Mouse (Mus musculus) left cerebral cortex, postnatal 36 days (tissue): ENCODE measurements around the gene Mcpt9. TPM values are rescaled to one million over a fixed set of nuclear protein-coding genes. Genes with fewer than 3 reads are reported as not detected.
"Not testable (repeated sequence)": the region's sequence is repeated elsewhere in the genome, so short reads cannot be mapped to it uniquely, and the experiment has no call there.

Experiments
- DNase-seq, 2 experiments: peaks; one replicate each; pipeline ENCODE4 v3.0.0; 2021 to 2022; ENCODE audit warnings: low spot score in 2 of 2, mixed read lengths in 1 of 2
- intact Hi-C: fragments of 180-260 bp; cut with DNase I; formaldehyde crosslinking; loops from one replicate; pipeline ENCODE4 v1.15.1; 2025
- total RNA-seq, 2 experiments: library from RNA; stranded (reverse); gene quantifications; 2 replicates each; pipeline ENCODE4 v1.2.3; 2021

Gene Mcpt9
- not detected for total RNA-seq

DNA sequence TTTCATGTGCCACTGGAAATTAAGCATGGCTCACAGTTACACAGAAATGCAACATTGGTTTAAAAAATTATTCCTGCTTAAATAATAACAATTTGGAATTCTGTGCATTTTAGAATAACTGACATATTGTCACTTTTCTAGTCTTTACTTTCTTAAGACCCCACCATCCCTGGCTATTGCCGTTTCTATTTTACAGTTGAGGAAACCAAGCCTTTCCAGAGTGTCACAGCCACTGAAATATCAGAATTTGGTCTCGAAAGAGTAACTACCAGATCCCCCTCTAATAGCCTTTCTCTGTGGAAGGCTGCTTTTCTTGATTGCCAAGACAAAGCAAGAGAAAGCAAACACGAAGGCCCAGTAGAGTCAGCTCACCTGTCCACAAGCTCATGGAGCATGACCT, at the start of gene Mcpt9:
Gene Mcpt9 (minus strand): TSS at position 101 of the 400 bp plus-strand sequence.
- DNase-seq, intact Hi-C loops: not testable (repeated sequence)

DNA sequence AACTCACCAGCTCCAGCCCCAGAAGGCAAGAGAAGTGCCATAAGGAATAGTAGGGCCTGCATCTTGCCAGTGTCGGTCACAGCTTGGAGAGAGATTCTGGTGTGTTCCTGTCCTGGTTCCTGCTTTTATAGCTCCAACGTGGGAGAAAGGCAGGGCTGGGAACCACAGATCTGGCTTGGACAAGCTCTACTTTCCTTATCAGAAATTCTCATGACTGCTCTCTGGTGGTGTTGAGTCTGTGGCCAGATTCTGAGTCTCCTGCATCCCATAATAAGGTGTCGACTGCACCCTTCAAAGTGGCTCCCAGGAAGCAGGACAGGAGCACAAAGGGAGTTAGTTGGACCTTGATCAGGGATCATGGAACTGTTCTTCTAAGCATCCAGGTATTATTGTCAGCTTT, 31.9 kb upstream of the Mcpt9 start, which contains the start of gene Mcpt4:
Gene Mcpt4 (minus strand): TSS at position 101 of the 400 bp plus-strand sequence.
- DNase-seq, intact Hi-C loops: not testable (repeated sequence)

DNA sequence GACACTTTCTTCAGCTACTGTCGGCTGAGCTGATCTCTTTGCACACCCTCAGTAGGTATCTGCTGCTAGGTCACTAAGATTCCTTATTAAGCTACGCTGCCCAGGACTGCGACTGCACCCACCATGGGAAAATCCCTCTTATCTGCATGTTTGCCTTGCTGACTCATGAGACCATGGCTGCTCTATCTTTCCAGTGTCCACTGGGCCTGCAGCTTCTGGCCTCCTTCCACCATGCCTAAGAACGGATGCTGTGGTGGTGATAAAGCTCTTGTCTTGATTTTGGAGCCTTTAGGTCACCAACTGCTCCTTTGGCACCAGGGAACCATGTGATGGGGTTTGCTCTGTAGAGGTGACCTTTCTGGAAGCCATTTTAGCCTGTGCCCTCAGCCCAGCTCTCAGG, 27.4 kb upstream of the Mcpt9 start:
- no peak for DNase-seq
- intact Hi-C loops, result no loop called here

DNA sequence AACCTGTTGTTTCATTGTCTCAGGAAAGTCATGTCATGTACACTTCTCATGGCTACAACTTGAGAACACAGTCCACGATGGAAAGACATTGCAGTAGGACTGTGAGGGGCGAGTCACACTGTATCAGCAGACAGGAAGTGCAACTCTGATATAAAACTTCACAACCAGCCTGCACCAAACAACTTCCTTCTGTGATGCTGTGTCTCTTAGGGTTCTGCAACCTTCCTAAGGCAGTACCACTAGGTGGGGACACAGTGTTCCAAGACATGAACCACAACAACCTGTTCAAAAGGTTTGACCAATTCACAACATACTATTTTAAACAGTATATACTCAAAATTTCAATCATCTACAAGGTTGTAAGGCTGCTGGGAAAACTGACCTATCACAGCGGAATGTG, 25.1 kb upstream of the Mcpt9 start:
- intact Hi-C loops, result no loop called here
- DNase-seq, result no peak

DNA sequence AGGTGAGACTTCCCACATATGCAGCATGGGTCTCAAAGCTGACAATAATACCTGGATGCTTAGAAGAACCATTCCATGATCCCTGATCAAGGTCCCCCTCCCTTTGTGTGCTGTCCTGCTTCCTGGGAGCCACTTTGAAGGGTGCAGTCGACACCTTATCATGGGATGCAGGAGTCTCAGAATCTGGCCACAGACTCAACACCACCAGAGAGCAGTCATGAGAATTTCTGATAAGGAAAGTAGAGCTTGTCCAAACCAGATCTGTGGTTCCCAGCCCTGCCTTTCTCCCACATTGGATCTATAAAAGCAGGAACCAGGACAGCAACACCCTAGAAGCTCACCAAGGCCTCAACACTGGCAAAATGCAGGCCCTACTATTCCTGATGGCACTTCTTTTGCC, 11.5 kb upstream of the Mcpt9 start, which contains the start of gene Mcpt2:
Gene Mcpt2 (plus strand): TSS at position 250 of the 400 bp plus-strand sequence.
- DNase-seq, intact Hi-C loops: not testable (repeated sequence)

DNA sequence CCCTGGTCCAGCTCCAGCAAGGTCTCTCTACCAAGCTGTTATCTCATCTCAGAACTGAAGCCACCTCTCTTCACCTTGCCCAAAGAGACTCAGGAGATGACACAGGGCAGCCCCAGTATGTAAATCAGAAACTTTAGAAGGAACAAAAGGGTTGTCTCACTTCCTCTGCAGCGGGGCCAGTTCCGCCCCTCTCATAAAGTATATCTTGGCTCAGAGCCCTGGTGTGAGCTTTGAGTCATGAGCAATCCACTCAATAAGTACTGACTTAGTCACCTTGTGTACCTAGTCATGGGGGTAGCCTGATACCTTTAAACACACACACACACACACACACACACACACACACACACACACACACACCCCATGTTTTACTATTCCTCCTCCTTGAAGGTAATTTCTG, 4.1 kb upstream of the Mcpt9 start:
- intact Hi-C loops, result no loop called here
- DNase-seq, result no peak

DNA sequence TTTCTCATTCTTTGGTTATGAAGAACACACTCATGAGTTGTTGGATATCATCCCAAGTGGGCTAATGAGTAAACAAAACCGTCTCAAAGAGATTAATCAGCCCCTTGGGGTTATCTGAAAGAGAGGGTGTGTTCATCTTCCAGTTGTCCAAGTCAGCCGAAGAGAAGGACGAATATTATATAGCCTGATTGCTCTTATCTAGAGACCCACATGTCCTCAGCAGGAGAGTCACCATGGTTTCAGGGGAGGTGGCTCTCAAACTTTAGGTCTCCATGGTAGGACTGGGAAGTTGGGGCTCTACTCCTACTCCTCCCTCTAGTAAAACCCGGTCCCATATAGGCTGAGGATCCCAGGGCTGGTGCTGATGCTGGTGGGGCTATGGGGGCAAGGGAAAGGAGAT, 9.0 kb downstream of the Mcpt9 start:
- DNase-seq, intact Hi-C loops: not testable (repeated sequence)

DNA sequence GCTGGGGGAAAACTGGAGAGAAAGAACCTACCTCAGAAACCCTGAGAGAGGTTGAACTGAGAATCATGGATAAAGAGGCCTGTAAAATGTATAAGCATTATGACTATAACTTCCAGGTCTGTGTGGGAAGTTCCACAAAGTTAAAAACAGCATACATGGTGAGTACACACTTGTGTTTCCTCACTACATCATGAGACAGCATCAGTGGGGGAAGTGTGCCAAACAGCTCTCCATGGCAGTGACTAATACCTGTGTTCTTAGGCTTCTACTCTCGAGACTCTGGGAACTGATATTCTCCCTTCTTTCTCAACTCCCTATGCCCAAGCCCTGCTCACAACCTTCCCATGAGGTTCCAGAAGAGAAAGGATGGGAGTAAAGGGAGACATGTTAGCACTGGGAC, 10.8 kb downstream of the Mcpt9 start:
- DNase-seq, result peak in 1 of 2 experiments; percentile 19
- intact Hi-C loops, result no loop called here

DNA sequence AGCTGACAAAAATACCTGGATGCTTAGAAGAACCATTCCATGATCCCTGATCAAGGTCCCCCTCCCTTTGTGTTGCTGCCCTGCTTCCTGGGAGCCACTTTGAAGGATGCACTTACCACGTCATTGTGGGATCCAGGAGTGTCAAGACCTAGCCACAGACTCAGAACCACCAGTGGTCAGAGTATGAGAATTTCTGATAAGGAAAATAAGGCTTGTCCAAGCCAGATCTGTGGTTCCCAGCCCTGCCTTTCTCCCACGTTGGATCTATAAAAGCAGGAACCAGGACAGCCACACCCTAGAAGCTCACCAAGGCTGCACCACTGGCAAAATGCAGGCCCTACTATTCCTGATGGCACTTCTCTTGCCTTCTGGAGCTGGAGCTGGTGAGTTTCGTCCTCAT, 12.6 kb downstream of the Mcpt9 start, which contains the start of gene Mcpt1:
Gene Mcpt1 (plus strand): TSS at position 301 of the 400 bp plus-strand sequence.
- DNase-seq, intact Hi-C loops: not testable (repeated sequence)

DNA sequence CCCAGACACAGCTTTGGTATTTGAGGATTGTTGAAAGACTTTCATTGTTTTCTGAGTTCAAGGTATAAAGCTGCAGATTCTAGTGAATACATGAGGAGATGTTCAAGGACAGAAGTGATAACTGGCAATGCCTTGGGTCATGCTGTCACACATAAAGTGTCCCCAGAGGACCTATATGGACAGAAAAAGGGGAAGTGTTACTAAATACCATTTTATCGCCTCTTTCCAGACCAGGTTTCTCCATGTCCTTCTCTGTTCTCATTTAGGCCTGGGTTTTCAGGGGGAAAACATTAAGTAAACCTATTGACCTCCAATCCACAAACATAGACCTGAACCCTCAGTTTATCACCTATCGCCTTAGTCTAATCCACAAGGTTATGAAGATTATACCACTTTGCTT, 16.4 kb downstream of the Mcpt9 start:
- intact Hi-C loops, result no loop called here
- no peak for DNase-seq

DNA sequence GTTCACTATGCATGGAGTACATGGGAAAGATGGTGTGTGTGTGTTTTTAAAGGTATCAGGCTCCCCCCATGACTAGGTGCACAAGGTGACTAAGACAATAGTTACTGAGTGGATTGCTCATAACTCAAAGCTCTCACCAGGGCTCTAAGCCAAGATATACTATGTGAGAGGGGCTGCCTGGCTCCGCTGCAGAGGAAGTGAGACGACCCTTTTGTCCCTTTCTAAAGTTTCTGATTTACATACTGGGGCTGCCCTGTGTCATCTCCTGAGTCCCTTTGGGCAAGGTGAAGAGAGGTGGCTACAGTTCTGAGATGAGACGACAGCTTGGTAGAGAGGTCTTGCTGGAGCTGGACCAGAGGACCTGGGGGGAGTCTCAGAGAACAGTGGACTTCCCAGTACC, 17.1 kb downstream of the Mcpt9 start:
- intact Hi-C loops, result no loop called here
- no peak for DNase-seq

DNA sequence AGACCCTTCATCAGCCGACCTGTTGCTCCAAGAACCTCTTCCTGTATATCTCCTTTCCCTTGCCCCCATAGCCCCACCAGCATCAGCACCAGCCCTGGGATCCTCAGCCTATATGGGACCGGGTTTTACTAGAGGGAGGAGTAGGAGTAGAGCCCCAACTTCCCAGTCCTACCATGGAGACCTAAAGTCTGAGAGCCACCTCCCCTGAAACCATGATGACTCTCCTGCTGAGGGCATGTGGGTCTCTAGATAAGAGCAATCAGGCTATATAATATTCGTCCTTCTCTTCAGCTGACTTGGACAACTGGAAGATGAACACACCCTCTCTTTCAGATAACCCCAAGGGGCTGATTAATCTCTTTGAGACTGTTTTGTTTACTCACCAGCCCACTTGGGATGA, 42.8 kb downstream of the Mcpt9 start:
- DNase-seq, intact Hi-C loops: not testable (repeated sequence)

Other genes with a start within 250 kb of the Mcpt9 start
- gene Adcy4, start 246.4 kb downstream of the Mcpt9 start, total RNA-seq, result 1 to 10 TPM; 3.8 to 8.0 TPM
- gene Ripk3, start 241.6 kb downstream of the Mcpt9 start, total RNA-seq, result under 1 TPM in 1 of 2 experiments, not detected in 1; 0.89 TPM
- 1 to 10 TPM; 1.8 TPM for gene Nfatc4, start 207.4 kb downstream of the Mcpt9 start, total RNA-seq
- 1 to 10 TPM; 7.9 to 9.5 TPM for gene Nynrin, start 176.5 kb downstream of the Mcpt9 start, total RNA-seq
- under 1 TPM; 0.29 to 0.49 TPM for gene Cbln3, start 146.1 kb downstream of the Mcpt9 start, total RNA-seq
- 10 to 100 TPM; 11.4 to 12.7 TPM for gene Khnyn, start 145.5 kb downstream of the Mcpt9 start, total RNA-seq
- gene Sdr39u1, start 130.2 kb downstream of the Mcpt9 start, total RNA-seq, result 100 to 1,000 TPM in 1 of 2 experiments, 10 to 100 TPM in 1; 89.7 to 104 TPM
- gene Cma1, start 85.8 kb downstream of the Mcpt9 start, total RNA-seq, result not detected
- gene Cma2, start 79.5 kb downstream of the Mcpt9 start, total RNA-seq, result not detected
- gene Mcpt1, start 12.5 kb downstream of the Mcpt9 start, total RNA-seq, result not detected
- gene Mcpt2, start 11.5 kb upstream of the Mcpt9 start, total RNA-seq, result not detected
- gene Mcpt4, start 31.8 kb upstream of the Mcpt9 start, total RNA-seq, result not detected
- not detected for gene Mcpt8, start 54.8 kb upstream of the Mcpt9 start, total RNA-seq
- not detected for gene Ctsg, start 72.1 kb upstream of the Mcpt9 start, total RNA-seq
- not detected for gene Gzme, start 90.1 kb upstream of the Mcpt9 start, total RNA-seq
- not detected for gene Gzmd, start 102.1 kb upstream of the Mcpt9 start, total RNA-seq
- not detected for gene Gzmg, start 129.1 kb upstream of the Mcpt9 start, total RNA-seq
- not detected for gene Gzmn, start 144.1 kb upstream of the Mcpt9 start, total RNA-seq
- gene Gzmf, start 180.9 kb upstream of the Mcpt9 start, total RNA-seq, result not detected
- not detected for gene Gzmc, start 204.2 kb upstream of the Mcpt9 start, total RNA-seq
- gene Gzmb, start 231.8 kb upstream of the Mcpt9 start, total RNA-seq, result not detected